Mouse (Mus musculus): Measurements from ENCODE around the gene Sh3bgr. TPM values are rescaled to one million over a fixed set of nuclear protein-coding genes. Genes with fewer than 3 reads are reported as not detected.

Sh3bgr gene
- polyA plus RNA-seq (2012; rRNA removed), result 1.8 and 3.4 TPM in 2 replicates

- no peaks in the 10 kb centered on the region for H3K27me3 ChIP-seq (ENCODE audit: control insufficient read depth, insufficient read depth, low read length)
- H3K4me3 ChIP-seq (ENCODE audit: control insufficient read depth, low read depth, low read length), result peak within 1 kb of the TSS; percentile 66
- H3K36me3 ChIP-seq (ENCODE audit: control insufficient read depth, insufficient read depth, low read length), result no peaks in the 10 kb centered on the region
- peak within 1 kb of the TSS; percentile 75 for H3K27ac ChIP-seq (ENCODE audit: control insufficient read depth, insufficient read depth, low read depth, low read length)
- TF ChIP-seq CTCF (IDR thresholded peaks at IDR 0.05; ENCODE audit: control insufficient read depth, insufficient read depth, insufficient replicate concordance, low read depth, low read length), result no peak
- no peak for TF ChIP-seq POLR2A (IDR thresholded peaks at IDR 0.05; ENCODE audit: control insufficient read depth, low read depth, low read length)
- H3K4me1 ChIP-seq (ENCODE audit: control insufficient read depth, insufficient read depth, low read length), result peaks cover 9% of the 10 kb centered on the region
Observed at GRCm38 (mm10) chr16:96199913-96200701, at the start of gene Sh3bgr. TSS of gene Sh3bgr (plus strand) at chr16:96200450.

- TF ChIP-seq POLR2A (IDR thresholded peaks at IDR 0.05; ENCODE audit: control insufficient read depth, low read depth, low read length) (no peak), CTCF (IDR thresholded peaks at IDR 0.05; ENCODE audit: control insufficient read depth, insufficient read depth, insufficient replicate concordance, low read depth, low read length) (no peak)
- Histone ChIP-seq H3K27ac (ENCODE audit: control insufficient read depth, insufficient read depth, low read depth, low read length) (no peak overlapping the region), H3K36me3 (ENCODE audit: control insufficient read depth, insufficient read depth, low read length) (no peaks in the 10 kb centered on the region; the same call in none of the 2 replicates), H3K4me3 (ENCODE audit: control insufficient read depth, low read depth, low read length) (no peak overlapping the region), H3K4me1 (ENCODE audit: control insufficient read depth, insufficient read depth, low read length) (no peaks in the 10 kb centered on the region), H3K27me3 (ENCODE audit: control insufficient read depth, insufficient read depth, low read length) (no peaks in the 10 kb centered on the region)
Observed at GRCm38 (mm10) chr16:96150995-96151394, 49.3 kb upstream of the Sh3bgr start.

GRCm38 (mm10) chr16:96151551-96151950 is 48.7 kb upstream of the Sh3bgr start:
- Histone ChIP-seq H3K36me3 (ENCODE audit: control insufficient read depth, insufficient read depth, low read length) (no peaks in the 10 kb centered on the region; the same call in none of the 2 replicates), H3K27me3 (ENCODE audit: control insufficient read depth, insufficient read depth, low read length) (no peaks in the 10 kb centered on the region), H3K4me3 (ENCODE audit: control insufficient read depth, low read depth, low read length) (no peak overlapping the region), H3K4me1 (ENCODE audit: control insufficient read depth, insufficient read depth, low read length) (no peaks in the 10 kb centered on the region), H3K27ac (ENCODE audit: control insufficient read depth, insufficient read depth, low read depth, low read length) (no peak overlapping the region)
- TF ChIP-seq CTCF (IDR thresholded peaks at IDR 0.05; ENCODE audit: control insufficient read depth, insufficient read depth, insufficient replicate concordance, low read depth, low read length), result peak; percentile 75; the same call in 1 of the 2 replicates
- no peak for TF ChIP-seq POLR2A (IDR thresholded peaks at IDR 0.05; ENCODE audit: control insufficient read depth, low read depth, low read length)

GRCm38 (mm10) chr16:96154476-96154875 is 45.8 kb upstream of the Sh3bgr start:
- H3K27ac ChIP-seq (ENCODE audit: control insufficient read depth, insufficient read depth, low read depth, low read length), result no peak overlapping the region
- no peaks in the 10 kb centered on the region; the same call in 1 of the 2 replicates for H3K36me3 ChIP-seq (ENCODE audit: control insufficient read depth, insufficient read depth, low read length)
- H3K4me3 ChIP-seq (ENCODE audit: control insufficient read depth, low read depth, low read length), result no peak overlapping the region
- H3K4me1 ChIP-seq (ENCODE audit: control insufficient read depth, insufficient read depth, low read length), result peaks cover 6% of the 10 kb centered on the region
- no peaks in the 10 kb centered on the region for H3K27me3 ChIP-seq (ENCODE audit: control insufficient read depth, insufficient read depth, low read length)
- no peak for TF ChIP-seq CTCF (IDR thresholded peaks at IDR 0.05; ENCODE audit: control insufficient read depth, insufficient read depth, insufficient replicate concordance, low read depth, low read length)
- TF ChIP-seq POLR2A (IDR thresholded peaks at IDR 0.05; ENCODE audit: control insufficient read depth, low read depth, low read length), result no peak

GRCm38 (mm10) chr16:96156019-96156418 is 44.2 kb upstream of the Sh3bgr start:
- Histone ChIP-seq H3K27ac (ENCODE audit: control insufficient read depth, insufficient read depth, low read depth, low read length) (no peak overlapping the region), H3K27me3 (ENCODE audit: control insufficient read depth, insufficient read depth, low read length) (no peaks in the 10 kb centered on the region), H3K4me1 (ENCODE audit: control insufficient read depth, insufficient read depth, low read length) (peaks cover 9% of the 10 kb centered on the region), H3K36me3 (ENCODE audit: control insufficient read depth, insufficient read depth, low read length) (no peaks in the 10 kb centered on the region; the same call in 1 of the 2 replicates), H3K4me3 (ENCODE audit: control insufficient read depth, low read depth, low read length) (no peak overlapping the region)
- TF ChIP-seq CTCF (IDR thresholded peaks at IDR 0.05; ENCODE audit: control insufficient read depth, insufficient read depth, insufficient replicate concordance, low read depth, low read length), result no peak
- TF ChIP-seq POLR2A (IDR thresholded peaks at IDR 0.05; ENCODE audit: control insufficient read depth, low read depth, low read length), result no peak

- H3K4me3 ChIP-seq (ENCODE audit: control insufficient read depth, low read depth, low read length), result no peak overlapping the region
- no peaks in the 10 kb centered on the region; the same call in 1 of the 2 replicates for H3K36me3 ChIP-seq (ENCODE audit: control insufficient read depth, insufficient read depth, low read length)
- TF ChIP-seq POLR2A (IDR thresholded peaks at IDR 0.05; ENCODE audit: control insufficient read depth, low read depth, low read length) (no peak), CTCF (IDR thresholded peaks at IDR 0.05; ENCODE audit: control insufficient read depth, insufficient read depth, insufficient replicate concordance, low read depth, low read length) (no peak)
- H3K4me1 ChIP-seq (ENCODE audit: control insufficient read depth, insufficient read depth, low read length), result peaks cover 9% of the 10 kb centered on the region
- H3K27ac ChIP-seq (ENCODE audit: control insufficient read depth, insufficient read depth, low read depth, low read length), result no peak overlapping the region
- no peaks in the 10 kb centered on the region for H3K27me3 ChIP-seq (ENCODE audit: control insufficient read depth, insufficient read depth, low read length)
Observed at GRCm38 (mm10) chr16:96157171-96157570, 43.1 kb upstream of the Sh3bgr start.

- Histone ChIP-seq H3K36me3 (ENCODE audit: control insufficient read depth, insufficient read depth, low read length) (no peaks in the 10 kb centered on the region; the same call in 1 of the 2 replicates), H3K27me3 (ENCODE audit: control insufficient read depth, insufficient read depth, low read length) (no peaks in the 10 kb centered on the region), H3K4me3 (ENCODE audit: control insufficient read depth, low read depth, low read length) (peak overlapping the region; percentile 89), H3K27ac (ENCODE audit: control insufficient read depth, insufficient read depth, low read depth, low read length) (peak overlapping the region; percentile 7; the same call in 1 of the 2 replicates), H3K4me1 (ENCODE audit: control insufficient read depth, insufficient read depth, low read length) (peaks cover 9% of the 10 kb centered on the region)
- no peak for TF ChIP-seq CTCF (IDR thresholded peaks at IDR 0.05; ENCODE audit: control insufficient read depth, insufficient read depth, insufficient replicate concordance, low read depth, low read length)
- TF ChIP-seq POLR2A (IDR thresholded peaks at IDR 0.05; ENCODE audit: control insufficient read depth, low read depth, low read length), result no peak
Observed at GRCm38 (mm10) chr16:96158511-96159080, 41.7 kb upstream of the Sh3bgr start.

Measured in testis, adult 2 months (tissue).